Comparison of ENCODE assay signal across 8 mouse cellular contexts in the genomic region with DNA sequence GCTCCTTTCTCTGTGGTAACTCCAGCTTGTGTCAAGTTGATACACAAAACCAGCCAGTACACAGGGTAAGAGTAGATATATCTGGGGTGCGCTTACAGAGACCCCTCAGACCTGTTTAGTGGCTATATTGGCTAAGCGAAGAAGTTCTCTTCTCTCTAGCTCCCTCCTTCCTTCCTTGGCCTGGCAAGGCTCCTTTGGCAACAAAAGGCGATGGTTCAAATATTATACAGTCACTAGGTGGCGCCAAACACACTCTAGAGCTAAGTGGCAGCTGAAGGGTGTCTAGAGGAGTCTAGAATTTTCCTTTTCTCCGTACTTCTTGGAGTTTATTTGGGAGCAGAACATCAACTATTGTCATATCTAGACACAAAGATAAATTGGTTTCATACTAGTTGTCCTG. TPM values are rescaled to one million over a fixed set of nuclear protein-coding genes. Genes with fewer than 3 reads are reported as not detected.
DNase-seq lines count a peak whose midpoint lies in the region; ATAC-seq and TF ChIP-seq lines count a peak whose summit lies in the region.
"Had no signal": no experiment of that assay in that cellular context is flagged by ENCODE, and none has a peak within 500 bp of the region (broad histone marks: within the 10 kb centered on the region; RNA-seq: fewer than 3 reads in every experiment).

No protein-coding gene starts in this region.

- no peaks in the 10 kb centered on the region for H3K36me3 ChIP-seq in kidney, embryonic 14.5 days (ENCODE audit: control insufficient read depth, insufficient read depth, low read length)

- no peaks in the 10 kb centered on the region for H3K27me3 ChIP-seq in kidney, embryonic 14.5 days (ENCODE audit: control insufficient read depth, insufficient read depth, low read length)

- H3K27ac ChIP-seq in kidney, embryonic 14.5 days (ENCODE audit: low read depth, low read length): no peak overlapping the region
- H3K27ac ChIP-seq: macrophage had no signal

- H3K9me3 ChIP-seq in kidney, embryonic 14.5 days (ENCODE audit: control insufficient read depth, low read length): no peaks in the 10 kb centered on the region

- WGBS in kidney, embryonic 14.5 days: 36% methylated on average over 5 of the region's 5 CpGs
- 16% methylated on average over 5 of the region's 5 CpGs for WGBS in lung, adult 2 months

- peak; percentile 55 for DNase-seq in kidney, adult 9 months
- DNase-seq in MN1 (ENCODE audit: low spot score): peak; percentile 42
- DNase-seq in brain, adult 2 months (ENCODE audit: low read depth, low spot score): peak; percentile 67
- DNase-seq in heart, postnatal 4 days: peak; percentile 49
- no peak for DNase-seq in lung, adult 2 months
- peak; percentile 9 for DNase-seq in yolk sac, embryonic 10.5 days (ENCODE audit: low spot score)

- H3K9ac ChIP-seq in kidney, embryonic 14.5 days (ENCODE audit: low read depth, low read length): no peak overlapping the region

- 0 out of 2 replicates have a peak, but pooled peaks have one; percentile 13 for TF ChIP-seq CTCF in lung, adult 2 months (IDR thresholded peaks at IDR 0.05; ENCODE audit: insufficient read depth, low read length)

- no peaks in the 10 kb centered on the region for H3K4me1 ChIP-seq in kidney, embryonic 14.5 days (ENCODE audit: control insufficient read depth, insufficient read depth, low read length)
- peaks cover 2% of the 10 kb centered on the region; the same call in 1 of the 2 replicates for H3K4me1 ChIP-seq in lung, adult 2 months (ENCODE audit: control insufficient read depth, insufficient read depth, low read length)

- H3K4me3 ChIP-seq in kidney, embryonic 14.5 days (ENCODE audit: low read length): no peak overlapping the region
- no peak overlapping the region for H3K4me3 ChIP-seq in lung, adult 2 months (replicated peaks; ENCODE audit: extremely low read depth, low read depth, low read length)

- no peak overlapping the region for H3K4me2 ChIP-seq in kidney, embryonic 14.5 days (replicated peaks; ENCODE audit: low read depth, low read length)

- no peak for ATAC-seq in kidney, embryonic 14.5 days (ENCODE audit: low FRiP score, low TSS enrichment)

- no peak for TF ChIP-seq POLR2A in lung, adult 2 months (IDR thresholded peaks at IDR 0.05; ENCODE audit: borderline replicate concordance, extremely low read depth, low read depth, low read length)

RNA-seq across cellular contexts. Expression of a gene that starts 37.7 kb away (rescaled TPM):
- not detected in 2 replicates for polyA plus RNA-seq in kidney, embryonic 14.5 days (2014; fragmentation: Nextera tagmentation; extraction: Ambion mirVana)
- not detected for total RNA-seq in heart, postnatal 4 days (2021)
- 0.07 TPM in 1 of 2 replicates, not detected in the other for polyA plus RNA-seq in lung, adult 2 months (2012; rRNA removed)
- polyA plus RNA-seq: macrophage had no signal

RNA-seq across cellular contexts. Expression of a gene that starts 50.4 kb away (rescaled TPM):
- 0.03 TPM in 1 of 2 replicates, not detected in the other for polyA plus RNA-seq in kidney, embryonic 14.5 days (2014; fragmentation: Nextera tagmentation; extraction: Ambion mirVana)
- under 1 TPM; 0.14 to 0.31 TPM for total RNA-seq in heart, postnatal 4 days (2021)
- polyA plus RNA-seq in lung, adult 2 months (2012; rRNA removed): 10.9 and 13.6 TPM in 2 replicates
- polyA plus RNA-seq: macrophage had no signal

Comparison
In these comparisons a context has a peak if more than half of its experiments do, and no peak if none do; other contexts are left out.
1. RNA of a gene that starts 50.4 kb away (polyA plus RNA-seq): 10.9 to 13.6 TPM in lung, adult 2 months; 0.03 TPM in kidney, embryonic 14.5 days; every median in the first group is over 10 times any median in the second.